9 mouse cellular contexts compared by ENCODE assay signal in the genomic region with DNA sequence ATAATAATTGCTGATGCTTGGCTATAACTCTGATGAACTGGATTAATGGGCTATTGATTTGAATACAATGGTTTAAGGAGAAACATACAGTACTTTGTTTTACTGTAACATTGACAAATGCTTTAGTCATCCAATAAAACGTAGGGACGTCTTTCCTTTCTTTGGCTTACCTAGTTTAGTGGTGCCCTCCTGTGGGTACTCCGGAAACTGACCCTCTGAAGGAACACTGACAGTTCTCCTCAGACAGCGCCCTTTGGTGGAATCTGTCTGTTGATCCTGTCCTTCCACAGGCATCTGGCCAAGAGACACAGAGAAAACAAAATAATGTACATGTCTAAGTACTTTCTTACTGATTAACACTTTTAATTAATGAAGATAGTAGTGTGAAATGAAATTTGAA.
DNase-seq lines count a peak whose midpoint lies in the region; ATAC-seq and TF ChIP-seq lines count a peak whose summit lies in the region.
"Had no signal": no experiment of that assay in that cellular context is flagged by ENCODE, and none has a peak within 500 bp of the region (broad histone marks: within the 10 kb centered on the region; RNA-seq: fewer than 3 reads in every experiment).

No protein-coding gene starts in this region.

- H3ac ChIP-seq in C2C12 (ENCODE audit: control insufficient read depth, insufficient read length, low read depth): no peak overlapping the region

- no peaks in the 10 kb centered on the region for H3K36me3 ChIP-seq in intestine, postnatal 0 days (ENCODE audit: control insufficient read depth, insufficient read depth)
- no peaks in the 10 kb centered on the region for H3K36me3 ChIP-seq in intestine, embryonic 16.5 days (ENCODE audit: control insufficient read depth, insufficient read depth, low read length)
- no peaks in the 10 kb centered on the region for H3K36me3 ChIP-seq in C2C12 (ENCODE audit: control insufficient read depth, insufficient read depth)
- H3K36me3 ChIP-seq: neural tube, embryonic 12.5 days had no signal

- no peaks in the 10 kb centered on the region for H3K79me2 ChIP-seq in C2C12 (ENCODE audit: control insufficient read depth, insufficient read depth)

- 16% methylated on average over 4 of the region's 4 CpGs for WGBS in intestine, postnatal 0 days
- 13% methylated on average over 4 of the region's 4 CpGs for WGBS in intestine, embryonic 16.5 days

- DNase-seq in adrenal gland, adult (ENCODE audit: inconsistent age in 2 of 2, low spot score in 1 of 2): peak; percentile 36 to 81
- DNase-seq in embryo, embryonic 10 days (ENCODE audit: low spot score): peak; percentile 69
- DNase-seq in kidney, postnatal 36 days: peak; percentile 68 to 81
- DNase-seq in mesoderm, embryonic 11.5 days (ENCODE audit: low read depth, low spot score): peak; percentile 36
- DNase-seq in T-cell, adult 2 months (ENCODE audit: low spot score): no peak

- no peaks in the 10 kb centered on the region for H3K27me3 ChIP-seq in intestine, postnatal 0 days (replicated peaks; ENCODE audit: control insufficient read depth, insufficient read depth, low read length)
- no peaks in the 10 kb centered on the region for H3K27me3 ChIP-seq in intestine, embryonic 16.5 days (replicated peaks; ENCODE audit: control insufficient read depth, insufficient read depth, low read length)
- H3K27me3 ChIP-seq in C2C12 (ENCODE audit: control insufficient read depth, insufficient read depth, insufficient read length): no peaks in the 10 kb centered on the region
- H3K27me3 ChIP-seq: neural tube, embryonic 12.5 days had no signal

- peak; percentile 71 for TF ChIP-seq CTCF in intestine, postnatal 0 days (IDR thresholded peaks at IDR 0.05; ENCODE audit: low read depth)
- peak; percentile 29 for TF ChIP-seq CTCF in C2C12 (IDR thresholded peaks at IDR 0.05; ENCODE audit: control insufficient read depth, insufficient read depth, insufficient read length)

- no peaks in the 10 kb centered on the region for H3K79me3 ChIP-seq in C2C12 (ENCODE audit: low read depth)

- no peaks in the 10 kb centered on the region for H3K9me3 ChIP-seq in intestine, postnatal 0 days (ENCODE audit: control insufficient read depth)
- no peaks in the 10 kb centered on the region for H3K9me3 ChIP-seq in intestine, embryonic 16.5 days (ENCODE audit: control insufficient read depth, low read length)
- H3K9me3 ChIP-seq: neural tube, embryonic 12.5 days had no signal

- no peak overlapping the region for H3K4me2 ChIP-seq in intestine, postnatal 0 days (replicated peaks; ENCODE audit: low read depth)
- no peak overlapping the region for H3K4me2 ChIP-seq in intestine, embryonic 16.5 days (ENCODE audit: low read depth, low read length)
- H3K4me2 ChIP-seq: neural tube, embryonic 12.5 days had no signal

- H3K4me3 ChIP-seq in intestine, postnatal 0 days (ENCODE audit: low read depth, low read length): no peak overlapping the region
- no peak overlapping the region for H3K4me3 ChIP-seq in intestine, embryonic 16.5 days (ENCODE audit: low read length)
- H3K4me3 ChIP-seq in C2C12 (ENCODE audit: insufficient read depth, poor library complexity, severe bottlenecking): no peak overlapping the region
- H3K4me3 ChIP-seq: neural tube, embryonic 12.5 days had no signal

- no peak overlapping the region for H3K27ac ChIP-seq in intestine, postnatal 0 days (ENCODE audit: low read depth, low read length)
- H3K27ac ChIP-seq in intestine, embryonic 16.5 days (ENCODE audit: low read length): no peak overlapping the region
- H3K27ac ChIP-seq: neural tube, embryonic 12.5 days had no signal

- ATAC-seq in intestine, postnatal 0 days: no peak
- no peak for ATAC-seq in intestine, embryonic 16.5 days

- no peak overlapping the region for H3K9ac ChIP-seq in intestine, postnatal 0 days (ENCODE audit: low read depth, low read length)
- H3K9ac ChIP-seq in intestine, embryonic 16.5 days (ENCODE audit: low read depth, low read length): no peak overlapping the region
- H3K9ac ChIP-seq: neural tube, embryonic 12.5 days had no signal

- no peaks in the 10 kb centered on the region for H3K4me1 ChIP-seq in intestine, postnatal 0 days (replicated peaks; ENCODE audit: control insufficient read depth, insufficient read depth, low read length)
- no peaks in the 10 kb centered on the region for H3K4me1 ChIP-seq in intestine, embryonic 16.5 days (ENCODE audit: control insufficient read depth, insufficient read depth, low read length)
- H3K4me1 ChIP-seq: neural tube, embryonic 12.5 days had no signal

TF ChIP-seq in C2C12, 6 proteins besides CTCF, POLR2A, EP300 and RAD21:
- TF ChIP-seq MYOG (IDR thresholded peaks at IDR 0.05; ENCODE audit: control insufficient read depth, extremely low read depth, insufficient read length) (no peak), CEBPB (IDR thresholded peaks at IDR 0.05; ENCODE audit: low read depth) (no peak), USF1 (IDR thresholded peaks at IDR 0.05; ENCODE audit: low read depth) (no peak), MAX (IDR thresholded peaks at IDR 0.05) (no peak), FOSL1 (IDR thresholded peaks at IDR 0.05; ENCODE audit: insufficient read depth, low read length, poor library complexity, severe bottlenecking) (no peak), MYOD1 (IDR thresholded peaks at IDR 0.05; ENCODE audit: control insufficient read depth, insufficient read length, low read depth) (no peak)
